In genomic region chr2:160247286-160247685, GRCm38 (mm10) we compare ENCODE assay signal across 28 mouse cellular contexts.
DNase-seq lines count a peak whose midpoint lies in the region; ATAC-seq and TF ChIP-seq lines count a peak whose summit lies in the region.
"Had no signal": no experiment of that assay in that cellular context is flagged by ENCODE, and none has a peak within 500 bp of the region (broad histone marks: within the 10 kb centered on the region; RNA-seq: fewer than 3 reads in every experiment).

No protein-coding gene starts in this region.

- H3K4me3 ChIP-seq in kidney, adult 2 months (ENCODE audit: insufficient read depth, low read depth, low read length): no peak overlapping the region
- H3K4me3 ChIP-seq in kidney, embryonic 14.5 days (ENCODE audit: low read length): no peak overlapping the region
- no peak overlapping the region for H3K4me3 ChIP-seq in intestine, embryonic 16.5 days (ENCODE audit: low read length)
- H3K4me3 ChIP-seq in kidney, postnatal 0 days (replicated peaks; ENCODE audit: low read depth, low read length): no peak overlapping the region
- H3K4me3 ChIP-seq in hindbrain, postnatal 0 days (ENCODE audit: low read length): no peak overlapping the region
- H3K4me3 ChIP-seq in forebrain, embryonic 15.5 days: no peak overlapping the region
- H3K4me3 ChIP-seq: embryonic facial prominence, embryonic 13.5 days; forebrain, embryonic 10.5 days; gastrocnemius, adult 2 months; heart, embryonic 13.5 days; hindbrain, embryonic 15.5 days; liver, embryonic 15.5 days; lung, embryonic 15.5 days; midbrain, embryonic 10.5 days; midbrain, embryonic 15.5 days had no signal

- TF ChIP-seq POLR2A in kidney, adult 2 months (IDR thresholded peaks at IDR 0.05; ENCODE audit: low read depth, low read length): no peak

- H3K27me3 ChIP-seq in kidney, adult 2 months (replicated peaks; ENCODE audit: control insufficient read depth, insufficient read depth, low read length): no peaks in the 10 kb centered on the region
- no peaks in the 10 kb centered on the region for H3K27me3 ChIP-seq in kidney, embryonic 14.5 days (ENCODE audit: control insufficient read depth, insufficient read depth, low read length)
- H3K27me3 ChIP-seq in intestine, embryonic 16.5 days (replicated peaks; ENCODE audit: control insufficient read depth, insufficient read depth, low read length): no peaks in the 10 kb centered on the region
- no peaks in the 10 kb centered on the region for H3K27me3 ChIP-seq in kidney, postnatal 0 days (ENCODE audit: insufficient read depth, low read length)
- peaks cover 4% of the 10 kb centered on the region; the same call in 1 of the 2 replicates for H3K27me3 ChIP-seq in hindbrain, postnatal 0 days (ENCODE audit: insufficient read depth, low read length)
- H3K27me3 ChIP-seq in forebrain, embryonic 15.5 days: 0 out of 2 replicates have a peak, but pooled peaks cover 3% of the 10 kb centered on the region
- H3K27me3 ChIP-seq: embryonic facial prominence, embryonic 13.5 days; heart, embryonic 13.5 days; hindbrain, embryonic 15.5 days; liver, embryonic 15.5 days; lung, embryonic 15.5 days; Patski had no signal

- H3K4me1 ChIP-seq in kidney, adult 2 months (ENCODE audit: control insufficient read depth, insufficient read depth, low read length): peaks cover 9% of the 10 kb centered on the region; the same call in 1 of the 2 replicates
- H3K4me1 ChIP-seq in kidney, embryonic 14.5 days (ENCODE audit: control insufficient read depth, insufficient read depth, low read length): 0 out of 2 replicates have a peak, but pooled peaks cover 4% of the 10 kb centered on the region
- 0 out of 2 replicates have a peak, but pooled peaks cover 6% of the 10 kb centered on the region for H3K4me1 ChIP-seq in intestine, embryonic 16.5 days (ENCODE audit: control insufficient read depth, insufficient read depth, low read length)
- H3K4me1 ChIP-seq in kidney, postnatal 0 days (replicated peaks; ENCODE audit: insufficient read depth, low read length): no peaks in the 10 kb centered on the region
- H3K4me1 ChIP-seq in hindbrain, postnatal 0 days (ENCODE audit: insufficient read depth, low read length): no peaks in the 10 kb centered on the region
- H3K4me1 ChIP-seq in forebrain, embryonic 15.5 days: peaks cover 16% of the 10 kb centered on the region

- WGBS in kidney, adult 2 months: 57% methylated on average over 6 of the region's 6 CpGs
- 85% methylated on average over 6 of the region's 6 CpGs for WGBS in kidney, embryonic 14.5 days
- WGBS in intestine, embryonic 16.5 days: 73% methylated on average over 6 of the region's 6 CpGs
- 83% methylated on average over 6 of the region's 6 CpGs for WGBS in kidney, postnatal 0 days
- 83% methylated on average over 6 of the region's 6 CpGs for WGBS in hindbrain, postnatal 0 days
- 87% methylated on average over 6 of the region's 6 CpGs for WGBS in forebrain, embryonic 15.5 days

- DNase-seq in kidney, adult 2 months: peak; percentile 68
- DNase-seq in kidney, postnatal 0 days (ENCODE audit: low spot score): no peak
- peak; percentile 14 to 34 for DNase-seq in kidney, postnatal 4 days
- DNase-seq in hindbrain, postnatal 0 days (ENCODE audit: low spot score): no peak
- DNase-seq: adrenal gland, postnatal 25 days; cerebellum, adult 11-12 months; cerebellum, adult 9-11 months; gastrocnemius, adult 2 months; gastrocnemius, postnatal 36 days; heart, adult 18-20 months; heart, postnatal 10 days; left cerebral cortex, postnatal 4 days; right cerebral cortex, postnatal 25 days; thymus, adult 2 months; thymus, postnatal 36 days had no signal

- no peak overlapping the region for H3K27ac ChIP-seq in kidney, adult 2 months (ENCODE audit: insufficient read depth, low read depth, low read length)
- H3K27ac ChIP-seq in kidney, embryonic 14.5 days (ENCODE audit: low read depth, low read length): no peak overlapping the region
- H3K27ac ChIP-seq in intestine, embryonic 16.5 days (ENCODE audit: low read length): peak overlapping the region; percentile 64; the same call in 1 of the 2 replicates
- no peak overlapping the region for H3K27ac ChIP-seq in kidney, postnatal 0 days
- H3K27ac ChIP-seq in hindbrain, postnatal 0 days: no peak overlapping the region
- H3K27ac ChIP-seq in forebrain, embryonic 15.5 days (replicated peaks): no peak overlapping the region
- H3K27ac ChIP-seq: embryonic facial prominence, embryonic 13.5 days; forebrain, embryonic 10.5 days; gastrocnemius, adult 2 months; heart, embryonic 13.5 days; hindbrain, embryonic 15.5 days; liver, embryonic 15.5 days; lung, embryonic 15.5 days; midbrain, embryonic 10.5 days; midbrain, embryonic 15.5 days had no signal

- no peak for ATAC-seq in kidney, embryonic 14.5 days (ENCODE audit: low FRiP score, low TSS enrichment)
- ATAC-seq in intestine, embryonic 16.5 days: peak; percentile 77
- peak; percentile 46; the same call in 1 of the 2 replicates for ATAC-seq in kidney, postnatal 0 days (replicated peaks; ENCODE audit: low FRiP score, low read depth)
- no peak for ATAC-seq in hindbrain, postnatal 0 days
- ATAC-seq in forebrain, embryonic 15.5 days (replicated peaks): no peak
- ATAC-seq: forebrain, embryonic 16.5 days; midbrain, embryonic 15.5 days; Patski had no signal

- no peaks in the 10 kb centered on the region for H3K9me3 ChIP-seq in kidney, embryonic 14.5 days (ENCODE audit: control insufficient read depth, low read length)
- no peaks in the 10 kb centered on the region for H3K9me3 ChIP-seq in intestine, embryonic 16.5 days (ENCODE audit: control insufficient read depth, low read length)
- no peaks in the 10 kb centered on the region for H3K9me3 ChIP-seq in kidney, postnatal 0 days (replicated peaks; ENCODE audit: low read length)
- H3K9me3 ChIP-seq in hindbrain, postnatal 0 days (ENCODE audit: low read length): no peaks in the 10 kb centered on the region
- no peaks in the 10 kb centered on the region for H3K9me3 ChIP-seq in forebrain, embryonic 15.5 days
- H3K9me3 ChIP-seq: embryonic facial prominence, embryonic 13.5 days; forebrain, embryonic 10.5 days; heart, embryonic 13.5 days; hindbrain, embryonic 15.5 days; liver, embryonic 15.5 days; lung, embryonic 15.5 days; midbrain, embryonic 10.5 days; midbrain, embryonic 15.5 days had no signal

- H3K4me2 ChIP-seq in kidney, embryonic 14.5 days (replicated peaks; ENCODE audit: low read depth, low read length): no peak overlapping the region
- H3K4me2 ChIP-seq in intestine, embryonic 16.5 days (ENCODE audit: low read depth, low read length): no peak overlapping the region
- H3K4me2 ChIP-seq in kidney, postnatal 0 days (ENCODE audit: low read length): no peak overlapping the region
- no peak overlapping the region for H3K4me2 ChIP-seq in hindbrain, postnatal 0 days (ENCODE audit: low read depth, low read length)
- H3K4me2 ChIP-seq in forebrain, embryonic 15.5 days (replicated peaks): no peak overlapping the region
- H3K4me2 ChIP-seq: embryonic facial prominence, embryonic 13.5 days; heart, embryonic 13.5 days; hindbrain, embryonic 15.5 days; liver, embryonic 15.5 days; lung, embryonic 15.5 days; midbrain, embryonic 15.5 days had no signal

- H3K9ac ChIP-seq in kidney, embryonic 14.5 days (ENCODE audit: low read depth, low read length): no peak overlapping the region
- H3K9ac ChIP-seq in intestine, embryonic 16.5 days (ENCODE audit: low read depth, low read length): no peak overlapping the region
- no peak overlapping the region for H3K9ac ChIP-seq in kidney, postnatal 0 days (ENCODE audit: low read depth, low read length)
- H3K9ac ChIP-seq in hindbrain, postnatal 0 days (replicated peaks; ENCODE audit: low read length): no peak overlapping the region
- no peak overlapping the region for H3K9ac ChIP-seq in forebrain, embryonic 15.5 days (replicated peaks)
- H3K9ac ChIP-seq: embryonic facial prominence, embryonic 13.5 days; heart, embryonic 13.5 days; hindbrain, embryonic 15.5 days; liver, embryonic 15.5 days; lung, embryonic 15.5 days; midbrain, embryonic 15.5 days had no signal

- H3K36me3 ChIP-seq in kidney, adult 2 months (ENCODE audit: control insufficient read depth, insufficient read depth, low read length): no peaks in the 10 kb centered on the region
- H3K36me3 ChIP-seq in kidney, embryonic 14.5 days (ENCODE audit: control insufficient read depth, insufficient read depth, low read length): no peaks in the 10 kb centered on the region
- H3K36me3 ChIP-seq in intestine, embryonic 16.5 days (ENCODE audit: control insufficient read depth, insufficient read depth, low read length): no peaks in the 10 kb centered on the region
- H3K36me3 ChIP-seq in kidney, postnatal 0 days (ENCODE audit: insufficient read depth, low read length): no peaks in the 10 kb centered on the region
- H3K36me3 ChIP-seq in hindbrain, postnatal 0 days (ENCODE audit: insufficient read depth, low read length): no peaks in the 10 kb centered on the region
- H3K36me3 ChIP-seq in forebrain, embryonic 15.5 days: no peaks in the 10 kb centered on the region
- H3K36me3 ChIP-seq: embryonic facial prominence, embryonic 13.5 days; forebrain, embryonic 10.5 days; heart, embryonic 13.5 days; hindbrain, embryonic 15.5 days; liver, embryonic 15.5 days; lung, embryonic 15.5 days; midbrain, embryonic 10.5 days; midbrain, embryonic 15.5 days had no signal

- no peak for TF ChIP-seq CTCF in kidney, adult 2 months (conservative IDR thresholded peaks at IDR 0.05; ENCODE audit: insufficient read depth, insufficient read length, low read depth, low read length)
- TF ChIP-seq CTCF in kidney, postnatal 0 days (IDR thresholded peaks at IDR 0.05; ENCODE audit: low read depth): no peak
- no peak for TF ChIP-seq CTCF in hindbrain, postnatal 0 days (IDR thresholded peaks at IDR 0.05; ENCODE audit: low read depth)

Comparison
In these comparisons a context has a peak if more than half of its experiments do, and no peak if none do; other contexts are left out.
1. DNase-seq: peak in kidney, adult 2 months (single experiment) and kidney, postnatal 4 days (2 of 2); none in kidney, postnatal 0 days (single experiment) and hindbrain, postnatal 0 days (single experiment).
2. ATAC-seq: peak in intestine, embryonic 16.5 days (single experiment) and kidney, postnatal 0 days (single experiment); none in kidney, embryonic 14.5 days (single experiment), hindbrain, postnatal 0 days (single experiment) and forebrain, embryonic 15.5 days (single experiment).